Mouse (Mus musculus): Measurements from ENCODE around the gene Dock8. TPM values are rescaled to one million over a fixed set of nuclear protein-coding genes. Genes with fewer than 3 reads are reported as not detected.

Gene Dock8
- polyA plus RNA-seq, 1 experiment = 8.2 TPM

- Histone ChIP-seq H3K36me3 (ENCODE audit: control insufficient read depth, insufficient read depth) (peaks cover 18% of the 10 kb centered on the region), H3K4me3 (ENCODE audit: insufficient read depth, poor library complexity, severe bottlenecking) (no peak overlapping the region), H3K79me3 (ENCODE audit: low read depth) (no peaks in the 10 kb centered on the region), H3K79me2 (ENCODE audit: control insufficient read depth, insufficient read depth) (no peaks in the 10 kb centered on the region), H3ac (ENCODE audit: control insufficient read depth, insufficient read length, low read depth) (no peak overlapping the region), H3K27me3 (ENCODE audit: control insufficient read depth, insufficient read depth, insufficient read length) (no peaks in the 10 kb centered on the region)
- TF ChIP-seq USF1 (IDR thresholded peaks at IDR 0.05; ENCODE audit: low read depth) (no peak), CEBPB (IDR thresholded peaks at IDR 0.05; ENCODE audit: low read depth) (no peak), MAX (IDR thresholded peaks at IDR 0.05) (no peak), FOSL1 (IDR thresholded peaks at IDR 0.05; ENCODE audit: insufficient read depth, low read length, poor library complexity, severe bottlenecking) (no peak), MYOG (IDR thresholded peaks at IDR 0.05; ENCODE audit: control insufficient read depth, extremely low read depth, insufficient read length) (no peak), MYOD1 (IDR thresholded peaks at IDR 0.05; ENCODE audit: control insufficient read depth, insufficient read length, low read depth) (no peak), CTCF (IDR thresholded peaks at IDR 0.05; ENCODE audit: control insufficient read depth, insufficient read depth, insufficient read length) (no peak)
These were observed 75.4 kb downstream of the Dock8 start for GRCm38 (mm10) chr19:25074741-25075140.

DNA sequence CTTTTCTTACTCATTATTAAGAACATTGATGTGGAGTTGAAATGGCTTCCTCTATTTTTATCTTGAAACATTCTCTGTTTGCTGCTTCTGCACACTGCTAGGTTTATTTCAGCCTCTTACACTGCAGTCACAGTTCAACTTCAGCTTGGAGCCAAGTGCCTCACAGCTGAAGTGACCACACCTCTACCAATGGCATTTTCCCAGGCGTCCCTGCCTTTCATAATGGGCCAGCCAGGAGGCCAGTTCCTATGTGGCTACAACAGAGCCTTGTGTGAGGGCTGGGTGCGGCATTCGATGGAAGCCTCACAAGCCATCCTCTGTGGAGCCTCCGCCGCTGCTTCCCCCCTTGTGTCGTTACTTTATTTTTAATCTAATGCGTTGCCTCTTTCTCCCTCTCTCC, 78.3 kb downstream of the Dock8 start:
- no peaks in the 10 kb centered on the region for H3K27me3 ChIP-seq (ENCODE audit: control insufficient read depth, insufficient read depth, insufficient read length)
- H3ac ChIP-seq (ENCODE audit: control insufficient read depth, insufficient read length, low read depth) = no peak overlapping the region
- H3K36me3 ChIP-seq (ENCODE audit: control insufficient read depth, insufficient read depth) = peaks cover 30% of the 10 kb centered on the region
- TF ChIP-seq MAX (IDR thresholded peaks at IDR 0.05) (no peak), MYOG (IDR thresholded peaks at IDR 0.05; ENCODE audit: control insufficient read depth, extremely low read depth, insufficient read length) (no peak), CTCF (IDR thresholded peaks at IDR 0.05; ENCODE audit: control insufficient read depth, insufficient read depth, insufficient read length) (no peak), CEBPB (IDR thresholded peaks at IDR 0.05; ENCODE audit: low read depth) (no peak), FOSL1 (IDR thresholded peaks at IDR 0.05; ENCODE audit: insufficient read depth, low read length, poor library complexity, severe bottlenecking) (no peak), MYOD1 (IDR thresholded peaks at IDR 0.05; ENCODE audit: control insufficient read depth, insufficient read length, low read depth) (no peak), USF1 (IDR thresholded peaks at IDR 0.05; ENCODE audit: low read depth) (no peak)
- no peaks in the 10 kb centered on the region for H3K79me3 ChIP-seq (ENCODE audit: low read depth)
- no peaks in the 10 kb centered on the region for H3K79me2 ChIP-seq (ENCODE audit: control insufficient read depth, insufficient read depth)
- H3K4me3 ChIP-seq (ENCODE audit: insufficient read depth, poor library complexity, severe bottlenecking) = no peak overlapping the region

DNA sequence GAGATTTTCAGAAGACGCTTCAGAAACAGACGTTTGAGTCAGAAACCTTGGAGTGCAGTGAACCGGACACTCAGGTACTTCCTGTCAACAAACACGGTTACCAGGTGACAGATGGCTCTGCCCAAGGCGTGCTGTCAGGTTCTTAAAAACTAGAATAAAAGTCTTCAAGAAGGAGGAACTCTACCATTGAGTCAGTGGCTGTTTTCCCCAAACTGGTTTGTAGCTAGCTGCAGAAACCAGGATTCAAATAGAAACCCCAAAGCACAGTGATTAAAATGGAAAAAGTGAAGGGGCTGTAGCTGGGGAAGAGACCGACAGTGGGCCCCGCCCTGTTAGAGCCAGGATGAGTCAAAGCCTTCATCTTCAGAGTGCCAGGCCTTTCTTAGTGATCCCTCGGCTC, 78.8 kb downstream of the Dock8 start:
- Histone ChIP-seq H3K4me3 (ENCODE audit: insufficient read depth, poor library complexity, severe bottlenecking) (no peak overlapping the region), H3ac (ENCODE audit: control insufficient read depth, insufficient read length, low read depth) (no peak overlapping the region), H3K79me2 (ENCODE audit: control insufficient read depth, insufficient read depth) (no peaks in the 10 kb centered on the region), H3K27me3 (ENCODE audit: control insufficient read depth, insufficient read depth, insufficient read length) (no peaks in the 10 kb centered on the region), H3K36me3 (ENCODE audit: control insufficient read depth, insufficient read depth) (peaks cover 30% of the 10 kb centered on the region), H3K79me3 (ENCODE audit: low read depth) (no peaks in the 10 kb centered on the region)
- TF ChIP-seq USF1 (IDR thresholded peaks at IDR 0.05; ENCODE audit: low read depth) = no peak
- TF ChIP-seq MAX (IDR thresholded peaks at IDR 0.05) = no peak
- no peak for TF ChIP-seq CEBPB (IDR thresholded peaks at IDR 0.05; ENCODE audit: low read depth)
- TF ChIP-seq FOSL1 (IDR thresholded peaks at IDR 0.05; ENCODE audit: insufficient read depth, low read length, poor library complexity, severe bottlenecking) = no peak
- no peak for TF ChIP-seq MYOD1 (IDR thresholded peaks at IDR 0.05; ENCODE audit: control insufficient read depth, insufficient read length, low read depth)
- no peak for TF ChIP-seq MYOG (IDR thresholded peaks at IDR 0.05; ENCODE audit: control insufficient read depth, extremely low read depth, insufficient read length)
- no peak for TF ChIP-seq CTCF (IDR thresholded peaks at IDR 0.05; ENCODE audit: control insufficient read depth, insufficient read depth, insufficient read length)

GRCm38 (mm10) chr19:25080166-25080565, 80.8 kb downstream of the Dock8 start:
- H3K79me3 ChIP-seq (ENCODE audit: low read depth) = no peaks in the 10 kb centered on the region
- peaks cover 30% of the 10 kb centered on the region for H3K36me3 ChIP-seq (ENCODE audit: control insufficient read depth, insufficient read depth)
- no peak overlapping the region for H3ac ChIP-seq (ENCODE audit: control insufficient read depth, insufficient read length, low read depth)
- no peaks in the 10 kb centered on the region for H3K27me3 ChIP-seq (ENCODE audit: control insufficient read depth, insufficient read depth, insufficient read length)
- no peak overlapping the region for H3K4me3 ChIP-seq (ENCODE audit: insufficient read depth, poor library complexity, severe bottlenecking)
- H3K79me2 ChIP-seq (ENCODE audit: control insufficient read depth, insufficient read depth) = no peaks in the 10 kb centered on the region
- TF ChIP-seq MAX (IDR thresholded peaks at IDR 0.05) (no peak), USF1 (IDR thresholded peaks at IDR 0.05; ENCODE audit: low read depth) (no peak), MYOG (IDR thresholded peaks at IDR 0.05; ENCODE audit: control insufficient read depth, extremely low read depth, insufficient read length) (no peak)

GRCm38 (mm10) chr19:25082839-25083238, 83.5 kb downstream of the Dock8 start:
- Histone ChIP-seq H3ac (ENCODE audit: control insufficient read depth, insufficient read length, low read depth) (no peak overlapping the region), H3K4me3 (ENCODE audit: insufficient read depth, poor library complexity, severe bottlenecking) (no peak overlapping the region), H3K79me3 (ENCODE audit: low read depth) (no peaks in the 10 kb centered on the region), H3K79me2 (ENCODE audit: control insufficient read depth, insufficient read depth) (no peaks in the 10 kb centered on the region), H3K27me3 (ENCODE audit: control insufficient read depth, insufficient read depth, insufficient read length) (no peaks in the 10 kb centered on the region), H3K36me3 (ENCODE audit: control insufficient read depth, insufficient read depth) (peaks cover 24% of the 10 kb centered on the region)
- TF ChIP-seq USF1 (IDR thresholded peaks at IDR 0.05; ENCODE audit: low read depth) (no peak), FOSL1 (IDR thresholded peaks at IDR 0.05; ENCODE audit: insufficient read depth, low read length, poor library complexity, severe bottlenecking) (no peak), MYOD1 (IDR thresholded peaks at IDR 0.05; ENCODE audit: control insufficient read depth, insufficient read length, low read depth) (no peak), MAX (IDR thresholded peaks at IDR 0.05) (no peak), CEBPB (IDR thresholded peaks at IDR 0.05; ENCODE audit: low read depth) (no peak), MYOG (IDR thresholded peaks at IDR 0.05; ENCODE audit: control insufficient read depth, extremely low read depth, insufficient read length) (no peak), CTCF (IDR thresholded peaks at IDR 0.05; ENCODE audit: control insufficient read depth, insufficient read depth, insufficient read length) (no peak)

DNA sequence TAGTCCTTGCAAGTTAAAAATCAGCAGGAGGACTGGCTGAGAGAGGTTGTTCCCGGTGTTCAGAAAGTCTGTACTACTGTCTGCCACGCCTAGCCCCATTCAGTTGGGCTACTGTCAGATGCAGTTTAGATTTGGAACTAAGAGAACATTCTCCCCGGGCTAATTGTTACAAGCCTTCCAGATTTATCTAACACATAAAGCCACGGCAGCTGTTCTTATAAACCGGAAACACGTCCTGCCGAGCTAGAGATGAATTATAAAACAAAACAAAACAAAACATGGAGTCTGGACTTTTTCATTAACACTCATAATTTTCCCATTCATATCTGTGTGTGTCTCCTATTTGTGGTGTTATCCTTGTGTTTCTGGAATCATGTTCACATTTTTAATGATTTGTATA, 87.8 kb downstream of the Dock8 start:
- Histone ChIP-seq H3K4me3 (ENCODE audit: insufficient read depth, poor library complexity, severe bottlenecking) (no peak overlapping the region), H3ac (ENCODE audit: control insufficient read depth, insufficient read length, low read depth) (no peak overlapping the region), H3K36me3 (ENCODE audit: control insufficient read depth, insufficient read depth) (peaks cover 17% of the 10 kb centered on the region)

More for the DNA sequence above, 87.8 kb downstream of the Dock8 start:
- no peaks in the 10 kb centered on the region for H3K79me2 ChIP-seq (ENCODE audit: control insufficient read depth, insufficient read depth)
- TF ChIP-seq MYOD1 (IDR thresholded peaks at IDR 0.05; ENCODE audit: control insufficient read depth, insufficient read length, low read depth) (no peak), CTCF (IDR thresholded peaks at IDR 0.05; ENCODE audit: control insufficient read depth, insufficient read depth, insufficient read length) (no peak), FOSL1 (IDR thresholded peaks at IDR 0.05; ENCODE audit: insufficient read depth, low read length, poor library complexity, severe bottlenecking) (no peak), MAX (IDR thresholded peaks at IDR 0.05) (no peak), MYOG (IDR thresholded peaks at IDR 0.05; ENCODE audit: control insufficient read depth, extremely low read depth, insufficient read length) (no peak), CEBPB (IDR thresholded peaks at IDR 0.05; ENCODE audit: low read depth) (no peak), USF1 (IDR thresholded peaks at IDR 0.05; ENCODE audit: low read depth) (no peak)
- H3K79me3 ChIP-seq (ENCODE audit: low read depth) = no peaks in the 10 kb centered on the region
- no peaks in the 10 kb centered on the region for H3K27me3 ChIP-seq (ENCODE audit: control insufficient read depth, insufficient read depth, insufficient read length)
